Mouse (Mus musculus) embryonic facial prominence, embryonic 14.5 days (tissue): ENCODE data around the gene Cyth1. TPM values are rescaled to one million over a fixed set of nuclear protein-coding genes. Genes with fewer than 3 reads are reported as not detected.

Source experiments
- ATAC-seq: fragments of 200-750 bp; cut with Nextera tagmentation; 2 replicates; pipeline ENCODE4 v1.8.0; 2017; ENCODE audit warnings: low read depth, moderate number of reproducible peaks, moderate TSS enrichment
- DNase-seq: peaks from one replicate; pipeline ENCODE4 v3.0.0-alpha.2; 2015; ENCODE audit warnings: low spot score
- H3K27ac ChIP-seq: fragments of 300-500 bp; sonication (generic); replicated peaks from 2 replicates; pipeline ENCODE4 v1.5.1; 2014; ENCODE audit warnings: low read depth, mild to moderate bottlenecking, low read length, moderate library complexity
- H3K27me3 ChIP-seq: fragments of 300-500 bp; sonication (generic); replicated peaks from 2 replicates; pipeline ENCODE4 v1.6.1; 2014; ENCODE audit warnings: low read length; ENCODE audit not compliant: control insufficient read depth, insufficient read depth
- H3K36me3 ChIP-seq: fragments of 300-500 bp; sonication (generic); 2 replicates; pipeline ENCODE4 v1.6.1; 2014; ENCODE audit warnings: low read length, mixed read lengths; ENCODE audit not compliant: control insufficient read depth, insufficient read depth
- H3K4me1 ChIP-seq: fragments of 300-500 bp; sonication (generic); 2 replicates; pipeline ENCODE4 v1.6.1; 2014; ENCODE audit warnings: antibody characterized with exemption, low read length; ENCODE audit not compliant: control insufficient read depth, insufficient read depth
- H3K4me2 ChIP-seq: fragments of 300-500 bp; sonication (generic); 2 replicates; pipeline ENCODE4 v1.6.1; 2014; ENCODE audit warnings: low read depth, mild to moderate bottlenecking, low read length, moderate library complexity, mixed read lengths
- H3K4me3 ChIP-seq: fragments of 300-500 bp; sonication (generic); 2 replicates; pipeline ENCODE4 v1.5.1; 2014; ENCODE audit warnings: low read depth, mild to moderate bottlenecking, low read length
- H3K9ac ChIP-seq: fragments of 300-500 bp; sonication (generic); 2 replicates; pipeline ENCODE4 v1.6.1; 2014; ENCODE audit warnings: low read depth, mild to moderate bottlenecking, low read length, moderate library complexity, mixed read lengths
- H3K9me3 ChIP-seq: fragments of 300-500 bp; sonication (generic); 2 replicates; pipeline ENCODE4 v1.6.1; 2016; ENCODE audit warnings: low read length; ENCODE audit not compliant: control insufficient read depth
- WGBS: fragments of 180-500 bp; shearing (Covaris S2); extraction: QIAGEN DNeasy Blood & Tissue Kit; methylation state at CpG from one replicate; pipeline ENCODE4 v1.1.7; 2014; 5-methylcytosine and 5-hydroxymethylcytosine counted together
- polyA plus RNA-seq: library from polyadenylated mRNA; unstranded; fragments of >200 nt; fragmentation: Nextera tagmentation; extraction: Ambion mirVana; gene quantifications from 2 replicates; pipeline ENCODE4 v1.2.1, GENCODE M21; 2014

Gene Cyth1
- polyA plus RNA-seq, 1 experiment from 2014 or later, result 11.4 TPM

- H3K4me1 ChIP-seq, result peaks cover 25% of the 10 kb centered on the region
- no peaks in the 10 kb centered on the region for H3K36me3 ChIP-seq
- no peak overlapping the region for H3K9ac ChIP-seq
- no peak overlapping the region for H3K4me2 ChIP-seq
- no peak for ATAC-seq
- whole genome bisulfite sequencing, result 77% methylated on average over 6 of the region's 6 CpGs
- no peak overlapping the region for H3K27ac ChIP-seq
- no peaks in the 10 kb centered on the region for H3K9me3 ChIP-seq
- no peaks in the 10 kb centered on the region for H3K27me3 ChIP-seq
- H3K4me3 ChIP-seq, result no peak overlapping the region
- DNase-seq, result no peak
Measured at GRCm38 (mm10) chr11:118234500-118234899, 13.9 kb downstream of the Cyth1 start.

DNA sequence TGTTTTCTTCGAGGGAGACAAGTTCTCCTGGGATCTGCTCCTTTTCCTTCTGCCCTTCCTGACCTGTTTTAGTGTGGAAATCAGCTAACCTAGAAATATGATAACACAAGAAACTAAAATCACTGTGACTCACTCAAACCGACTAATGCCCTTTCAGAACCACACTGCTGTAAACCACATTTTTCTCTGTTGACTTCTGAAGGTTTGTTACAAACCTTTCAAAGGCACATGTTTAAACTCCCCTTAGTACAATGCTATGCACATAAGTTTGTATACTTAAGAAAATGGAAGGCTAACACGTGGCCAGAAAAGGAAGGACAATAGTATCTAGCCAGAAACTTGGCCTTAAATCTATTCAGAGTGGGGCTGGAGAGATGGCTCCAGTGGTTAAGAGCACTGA, 14.5 kb downstream of the Cyth1 start:
- Histone ChIP-seq H3K27me3 (no peaks in the 10 kb centered on the region), H3K9ac (no peak overlapping the region), H3K4me3 (no peak overlapping the region), H3K4me1 (peaks cover 20% of the 10 kb centered on the region), H3K4me2 (no peak overlapping the region), H3K9me3 (no peaks in the 10 kb centered on the region), H3K27ac (no peak overlapping the region), H3K36me3 (no peaks in the 10 kb centered on the region)
- WGBS, result 45% methylated on average over 3 of the region's 3 CpGs
- DNase-seq (no peak), ATAC-seq (no peak)

- Histone ChIP-seq H3K27me3 (no peaks in the 10 kb centered on the region), H3K9me3 (no peaks in the 10 kb centered on the region), H3K9ac (no peak overlapping the region), H3K27ac (0 out of 2 replicates have a peak overlapping the region, but pooled peaks have one; percentile 4), H3K4me3 (no peak overlapping the region), H3K4me2 (no peak overlapping the region), H3K36me3 (no peaks in the 10 kb centered on the region), H3K4me1 (peaks cover 16% of the 10 kb centered on the region)
- ATAC-seq (peak; percentile 79), DNase-seq (no peak)
- WGBS, result 17% methylated on average over 7 of the region's 7 CpGs
Measured at GRCm38 (mm10) chr11:118232314-118232831, 16.0 kb downstream of the Cyth1 start.

GRCm38 (mm10) chr11:118229941-118230340, 18.5 kb downstream of the Cyth1 start:
- WGBS, result 64% methylated on average over 5 of the region's 5 CpGs
- Histone ChIP-seq H3K27ac (no peak overlapping the region), H3K27me3 (no peaks in the 10 kb centered on the region), H3K4me2 (no peak overlapping the region), H3K9me3 (no peaks in the 10 kb centered on the region), H3K9ac (no peak overlapping the region), H3K4me1 (peaks cover 11% of the 10 kb centered on the region), H3K4me3 (no peak overlapping the region), H3K36me3 (no peaks in the 10 kb centered on the region)
- DNase-seq, result no peak
- ATAC-seq, result no peak

GRCm38 (mm10) chr11:118227650-118228049, 20.7 kb downstream of the Cyth1 start:
- no peak for DNase-seq
- H3K9ac ChIP-seq, result no peak overlapping the region
- peaks cover 11% of the 10 kb centered on the region for H3K4me1 ChIP-seq
- 62% methylated on average over 7 of the region's 7 CpGs for WGBS
- no peaks in the 10 kb centered on the region for H3K36me3 ChIP-seq
- H3K9me3 ChIP-seq, result no peaks in the 10 kb centered on the region
- no peak overlapping the region for H3K4me2 ChIP-seq
- H3K27me3 ChIP-seq, result no peaks in the 10 kb centered on the region
- no peak overlapping the region for H3K4me3 ChIP-seq
- no peak overlapping the region for H3K27ac ChIP-seq
- ATAC-seq, result no peak

DNA sequence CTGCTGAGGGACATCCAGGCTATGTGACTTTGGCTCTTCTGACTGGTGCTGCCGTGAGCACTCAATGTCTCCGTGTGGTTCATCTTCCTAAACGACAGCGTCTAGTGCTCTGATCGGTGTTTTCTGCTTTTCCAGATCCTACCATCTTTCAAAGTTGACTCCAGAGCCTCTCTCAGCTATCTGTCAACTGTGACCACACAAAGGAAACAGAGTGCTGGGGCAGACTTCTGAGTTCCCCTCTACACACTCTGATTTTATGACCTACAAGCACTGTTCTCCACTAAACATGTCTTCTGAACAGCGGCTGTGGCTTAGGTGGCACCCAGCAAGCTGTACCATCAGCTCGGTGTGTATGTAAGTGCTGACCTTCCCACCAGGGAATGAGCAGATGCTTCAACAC, 21.5 kb downstream of the Cyth1 start:
- Histone ChIP-seq H3K9ac (no peak overlapping the region), H3K36me3 (no peaks in the 10 kb centered on the region), H3K4me2 (no peak overlapping the region), H3K4me1 (peaks cover 11% of the 10 kb centered on the region), H3K27ac (no peak overlapping the region), H3K9me3 (no peaks in the 10 kb centered on the region), H3K27me3 (no peaks in the 10 kb centered on the region), H3K4me3 (no peak overlapping the region)
- DNase-seq (no peak), ATAC-seq (no peak)
- 89% methylated on average over 7 of the region's 7 CpGs for WGBS

- no peak for ATAC-seq
- H3K27ac ChIP-seq, result no peak overlapping the region; the same call in 1 of the 2 replicates
- H3K36me3 ChIP-seq, result no peaks in the 10 kb centered on the region
- 24% methylated on average over 1 of the region's 1 CpGs for WGBS
- H3K27me3 ChIP-seq, result no peaks in the 10 kb centered on the region
- no peak overlapping the region for H3K9ac ChIP-seq
- no peak overlapping the region for H3K4me3 ChIP-seq
- peaks cover 11% of the 10 kb centered on the region for H3K4me1 ChIP-seq
- DNase-seq, result no peak
- H3K4me2 ChIP-seq, result no peak overlapping the region
- H3K9me3 ChIP-seq, result no peaks in the 10 kb centered on the region
Measured at GRCm38 (mm10) chr11:118225862-118226261, 22.5 kb downstream of the Cyth1 start.

DNA sequence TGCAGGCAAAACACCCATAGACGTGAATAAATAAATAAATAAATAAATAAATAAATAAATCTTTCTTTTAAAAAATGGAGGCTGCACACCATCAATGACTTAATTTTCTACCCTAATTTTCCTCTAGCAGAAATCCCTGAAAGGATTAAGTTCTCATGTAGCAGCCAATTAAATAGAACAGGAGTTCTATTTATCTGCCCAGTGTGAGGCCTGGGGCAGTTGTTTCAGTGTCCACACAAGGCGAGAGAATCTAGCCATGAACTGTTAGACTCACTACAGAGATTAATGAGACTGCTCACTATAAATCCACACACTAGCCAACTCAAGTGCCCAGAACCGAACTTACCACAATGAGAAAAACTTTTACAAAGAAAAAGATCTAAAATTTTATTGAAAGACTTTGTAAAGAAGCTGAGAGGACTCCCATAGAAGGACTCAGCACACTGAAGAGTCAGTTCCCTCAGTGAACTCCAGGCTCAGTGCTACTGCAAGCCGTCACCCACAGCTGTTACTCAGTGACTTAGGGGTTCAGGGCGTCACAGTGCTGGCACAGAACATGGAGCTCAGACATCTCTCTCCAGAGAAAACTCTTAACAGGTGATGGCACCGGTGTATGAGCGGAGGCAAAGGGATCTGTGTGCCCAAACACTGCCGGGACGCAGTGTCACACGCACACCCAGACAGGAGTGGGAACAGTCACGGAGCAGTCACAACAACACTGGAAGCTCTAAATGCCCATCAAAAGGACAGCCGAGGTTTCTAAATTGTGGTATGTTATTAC, 23.1 kb downstream of the Cyth1 start:
- Histone ChIP-seq H3K9me3 (no peaks in the 10 kb centered on the region), H3K4me1 (peaks cover 11% of the 10 kb centered on the region), H3K27ac (peak overlapping the region; percentile 48; the same call in 1 of the 2 replicates), H3K27me3 (no peaks in the 10 kb centered on the region), H3K4me2 (no peak overlapping the region), H3K36me3 (no peaks in the 10 kb centered on the region), H3K4me3 (no peak overlapping the region), H3K9ac (no peak overlapping the region)
- DNase-seq (no peak), ATAC-seq (no peak)
- WGBS, result 58% methylated on average over 12 of the region's 12 CpGs
